Mouse (Mus musculus) limb, embryonic 11.5 days (tissue): Measurements from ENCODE around the gene Sv2b. TPM values are rescaled to one million over a fixed set of nuclear protein-coding genes. Genes with fewer than 3 reads are reported as not detected.
A peak's percentile ranks its signal among the peaks of the same experiment; 100 is the strongest.

ENCODE experiments used
- ATAC-seq: fragments of 200-750 bp; cut with Nextera tagmentation; 2 replicates; pipeline ENCODE4 v1.8.0; 2017; ENCODE audit warnings: low read depth; ENCODE audit not compliant: insufficient number of reproducible peaks, low FRiP score, low TSS enrichment
- DNase-seq: peaks from one replicate; pipeline ENCODE4 v3.0.0-alpha.2; 2015; ENCODE audit warnings: low spot score
- H3K27ac ChIP-seq: fragments of 300-500 bp; sonication (generic); replicated peaks from 2 replicates; pipeline ENCODE4 v1.5.1; 2014; ENCODE audit warnings: low read depth, mild to moderate bottlenecking, low read length
- H3K27me3 ChIP-seq: fragments of 300-500 bp; sonication (generic); 2 replicates; pipeline ENCODE4 v1.6.1; 2014; ENCODE audit warnings: mild to moderate bottlenecking, low read length, mixed read lengths; ENCODE audit not compliant: control insufficient read depth, insufficient read depth
- H3K36me3 ChIP-seq: fragments of 300-500 bp; sonication (generic); 2 replicates; pipeline ENCODE4 v1.6.1; 2014; ENCODE audit warnings: mild to moderate bottlenecking, low read length, moderate library complexity, mixed read lengths; ENCODE audit not compliant: control insufficient read depth, insufficient read depth
- H3K4me1 ChIP-seq: fragments of 300-500 bp; sonication (generic); 2 replicates; pipeline ENCODE4 v1.6.1; 2014; ENCODE audit warnings: low read length, mixed read lengths; ENCODE audit not compliant: control insufficient read depth, insufficient read depth
- H3K4me2 ChIP-seq: fragments of 300-500 bp; sonication (generic); 2 replicates; pipeline ENCODE4 v1.6.1; 2014; ENCODE audit warnings: low read depth, mild to moderate bottlenecking, moderate library complexity; ENCODE audit not compliant: severe bottlenecking
- H3K4me3 ChIP-seq: fragments of 300-500 bp; sonication (generic); 2 replicates; pipeline ENCODE4 v1.5.1; 2014; ENCODE audit warnings: low read depth, low read length
- H3K9ac ChIP-seq: fragments of 300-500 bp; sonication (generic); 2 replicates; pipeline ENCODE4 v1.6.1; 2014; ENCODE audit warnings: mild to moderate bottlenecking, low read length
- H3K9me3 ChIP-seq: fragments of 300-500 bp; sonication (generic); 2 replicates; pipeline ENCODE4 v1.6.1; 2016; ENCODE audit warnings: low read length; ENCODE audit not compliant: control insufficient read depth
- WGBS: fragments of 180-500 bp; shearing (Covaris S2); extraction: QIAGEN DNeasy Blood & Tissue Kit; methylation state at CpG from one replicate; pipeline ENCODE4 v1.1.7; 2014; 5-methylcytosine and 5-hydroxymethylcytosine counted together
- polyA plus RNA-seq: library from polyadenylated mRNA; unstranded; fragments of >200 nt; fragmentation: Nextera tagmentation; extraction: Ambion mirVana; gene quantifications from 2 replicates; pipeline ENCODE4 v1.2.1, GENCODE M21; 2014

Sv2b gene
- polyA plus RNA-seq, 1 experiment from 2014 or later: 1.1 TPM

DNA sequence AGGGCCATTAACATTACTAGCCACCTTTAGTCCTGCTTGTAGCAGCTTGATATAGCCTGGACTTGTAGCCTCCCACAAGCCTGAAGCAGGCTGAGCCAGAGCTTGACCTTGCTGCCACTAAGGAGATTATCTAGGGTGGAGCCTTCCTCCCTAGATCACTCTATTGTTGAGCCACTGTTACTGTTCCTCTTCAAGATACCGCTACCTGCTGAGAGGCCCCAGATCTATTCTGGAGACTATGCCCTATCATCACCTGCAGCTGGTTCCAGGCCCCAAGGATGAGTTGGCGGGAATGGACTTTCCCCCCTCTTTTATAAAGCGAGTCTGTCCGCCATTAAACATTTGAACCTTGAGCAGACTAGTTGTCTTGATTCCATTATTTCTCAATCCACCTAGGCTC is 181.0 kb downstream of the Sv2b start:
- Histone ChIP-seq H3K4me2 (no peak overlapping the region), H3K36me3 (no peaks in the 10 kb centered on the region), H3K9ac (no peak overlapping the region), H3K9me3 (no peaks in the 10 kb centered on the region), H3K4me1 (no peaks in the 10 kb centered on the region), H3K27ac (no peak overlapping the region), H3K27me3 (no peaks in the 10 kb centered on the region), H3K4me3 (no peak overlapping the region)
- DNase-seq (no peak), ATAC-seq (no peak)
- WGBS: 94% methylated on average over 4 of the region's 4 CpGs

DNA sequence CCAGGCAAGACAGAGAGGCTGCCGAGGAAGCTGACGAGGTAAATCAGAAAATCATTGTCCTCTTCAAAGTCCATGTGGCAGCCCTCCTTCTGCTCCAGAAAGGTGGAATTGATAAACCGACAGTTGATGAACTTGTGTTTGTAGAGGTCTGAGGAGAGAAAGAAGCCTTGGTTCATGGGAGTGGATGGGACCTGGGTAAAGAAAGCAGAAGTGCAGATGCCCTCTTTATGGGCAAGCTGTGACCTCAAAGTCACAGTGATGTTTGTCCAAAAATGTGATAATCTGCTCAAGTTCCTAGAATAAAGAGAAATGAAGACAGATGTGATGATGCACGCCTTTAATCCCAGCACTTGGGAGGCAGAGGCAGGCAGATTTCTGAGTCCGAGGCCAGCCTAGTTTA is 185.0 kb downstream of the Sv2b start:
- Histone ChIP-seq H3K9ac (no peak overlapping the region), H3K27me3 (no peaks in the 10 kb centered on the region), H3K9me3 (no peaks in the 10 kb centered on the region), H3K4me2 (no peak overlapping the region), H3K4me1 (no peaks in the 10 kb centered on the region), H3K27ac (no peak overlapping the region), H3K4me3 (no peak overlapping the region), H3K36me3 (no peaks in the 10 kb centered on the region)
- DNase-seq (no peak), ATAC-seq (no peak)
- WGBS: 86% methylated on average over 5 of the region's 5 CpGs

DNA sequence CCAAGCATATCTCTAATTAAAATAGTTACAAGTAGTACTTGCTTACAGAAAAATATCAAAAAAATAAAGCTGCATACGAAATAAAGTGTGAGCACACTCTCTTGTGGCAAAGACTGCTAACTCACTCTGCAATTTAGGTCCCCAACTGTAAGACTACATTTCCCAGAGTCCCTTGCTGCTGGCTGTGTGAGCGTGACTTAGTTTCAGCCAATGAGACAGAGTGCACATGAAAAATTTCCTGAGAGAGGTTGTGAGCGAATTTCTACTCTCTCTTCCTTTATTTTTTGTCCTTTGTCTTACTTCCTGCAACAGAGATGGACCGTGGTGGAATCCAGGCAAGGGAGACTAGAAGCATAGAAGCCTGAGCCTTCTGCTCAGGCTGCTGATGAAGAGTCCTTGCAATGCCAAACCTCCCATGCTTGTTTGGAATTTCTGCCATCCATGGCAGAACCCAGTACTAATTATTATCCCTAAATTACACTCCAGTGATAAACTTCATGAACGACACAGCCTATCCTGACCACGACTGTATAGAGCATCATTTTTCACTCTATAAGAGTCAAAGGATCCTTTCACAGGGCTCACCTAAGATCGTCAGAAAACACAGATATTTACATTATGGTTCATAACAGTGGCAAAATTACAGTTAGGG is 190.9 kb downstream of the Sv2b start:
- DNase-seq: peak; percentile 45
- no peaks in the 10 kb centered on the region for H3K9me3 ChIP-seq
- no peak overlapping the region for H3K27ac ChIP-seq
- ATAC-seq: peak; percentile 62; the same call in 1 of the 2 replicates
- 53% methylated on average over 7 of the region's 7 CpGs for WGBS
- no peaks in the 10 kb centered on the region for H3K27me3 ChIP-seq
- no peak overlapping the region for H3K4me3 ChIP-seq
- no peaks in the 10 kb centered on the region for H3K36me3 ChIP-seq
- no peaks in the 10 kb centered on the region for H3K4me1 ChIP-seq
- peak overlapping the region; percentile 22; the same call in 1 of the 2 replicates for H3K4me2 ChIP-seq
- no peak overlapping the region for H3K9ac ChIP-seq

DNA sequence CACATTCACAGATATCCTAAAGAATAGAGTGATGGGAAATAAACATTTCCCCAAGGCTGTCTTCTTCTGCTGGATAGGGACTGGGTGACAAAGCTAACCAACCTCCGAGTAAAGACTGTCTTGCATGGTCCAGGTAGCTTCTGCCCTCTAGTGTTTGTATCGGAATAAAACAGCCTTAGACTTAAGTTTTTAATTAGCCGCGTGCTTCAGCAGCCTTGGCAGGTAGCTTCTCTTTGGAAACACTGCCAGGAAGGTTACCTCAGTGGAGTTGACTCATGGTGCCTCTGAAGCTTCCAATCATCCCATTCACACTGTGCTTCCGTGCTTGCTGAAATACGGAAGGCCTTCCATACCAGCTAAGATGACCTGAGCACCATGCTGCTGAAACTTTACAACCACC is 198.4 kb downstream of the Sv2b start:
- Histone ChIP-seq H3K9me3 (no peaks in the 10 kb centered on the region), H3K9ac (no peak overlapping the region), H3K36me3 (no peaks in the 10 kb centered on the region), H3K27me3 (no peaks in the 10 kb centered on the region), H3K4me1 (no peaks in the 10 kb centered on the region), H3K4me2 (no peak overlapping the region), H3K27ac (no peak overlapping the region), H3K4me3 (no peak overlapping the region)
- no peak for ATAC-seq
- WGBS: 10% methylated on average over 6 of the region's 6 CpGs
- DNase-seq: peak; percentile 29

DNA sequence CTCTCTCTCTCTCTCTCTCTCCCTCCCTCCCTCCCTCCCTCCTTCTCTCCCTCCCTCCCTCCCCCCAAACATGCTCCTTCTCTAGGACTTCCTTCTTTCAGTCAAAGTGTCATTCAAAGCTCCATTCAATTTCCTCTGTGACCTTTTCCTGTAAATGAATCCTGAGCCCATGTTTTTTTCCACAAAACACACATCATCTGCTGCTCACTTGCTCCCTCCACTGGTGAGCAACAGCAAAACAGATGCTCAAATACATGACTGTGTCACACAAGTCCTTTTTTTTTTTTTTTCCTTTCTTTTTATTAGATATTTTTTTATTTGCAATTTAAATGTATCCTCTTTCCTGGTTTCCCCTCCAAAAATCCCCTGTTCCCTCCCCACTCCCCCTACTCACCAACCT is 201.6 kb downstream of the Sv2b start:
- no peak overlapping the region for H3K4me3 ChIP-seq
- H3K9me3 ChIP-seq: no peaks in the 10 kb centered on the region
- no peak overlapping the region for H3K4me2 ChIP-seq
- ATAC-seq: no peak
- H3K36me3 ChIP-seq: no peaks in the 10 kb centered on the region
- H3K4me1 ChIP-seq: no peaks in the 10 kb centered on the region
- no peak overlapping the region for H3K27ac ChIP-seq
- H3K9ac ChIP-seq: no peak overlapping the region
- peak; percentile 74 for DNase-seq
- no peaks in the 10 kb centered on the region for H3K27me3 ChIP-seq

DNA sequence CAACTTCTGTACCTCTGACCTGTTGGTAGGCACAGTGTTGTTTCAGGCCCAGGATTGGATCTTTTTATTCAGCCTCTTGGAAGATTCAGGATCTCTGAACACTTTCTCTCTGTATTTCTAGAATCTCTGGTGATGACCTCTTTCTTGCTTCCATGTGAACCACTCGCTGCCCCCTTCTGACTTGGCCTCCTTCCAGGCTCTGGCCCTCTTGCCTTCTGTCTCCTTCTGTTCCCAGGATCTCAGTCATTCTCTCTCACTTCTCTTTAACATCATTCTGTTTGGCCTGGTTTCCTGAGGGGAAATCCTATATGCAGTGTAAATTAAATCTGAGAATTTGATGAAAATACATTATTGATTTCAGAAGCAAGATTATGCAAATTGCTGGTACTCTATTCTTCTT is 205.2 kb downstream of the Sv2b start:
- no peaks in the 10 kb centered on the region for H3K4me1 ChIP-seq
- no peak overlapping the region for H3K4me3 ChIP-seq
- no peaks in the 10 kb centered on the region for H3K9me3 ChIP-seq
- no peak overlapping the region for H3K27ac ChIP-seq
- 88% methylated on average over 1 of the region's 1 CpGs for WGBS
- no peak for ATAC-seq
- no peak for DNase-seq
- H3K27me3 ChIP-seq: no peaks in the 10 kb centered on the region
- H3K4me2 ChIP-seq: no peak overlapping the region
- H3K36me3 ChIP-seq: no peaks in the 10 kb centered on the region
- H3K9ac ChIP-seq: no peak overlapping the region

DNA sequence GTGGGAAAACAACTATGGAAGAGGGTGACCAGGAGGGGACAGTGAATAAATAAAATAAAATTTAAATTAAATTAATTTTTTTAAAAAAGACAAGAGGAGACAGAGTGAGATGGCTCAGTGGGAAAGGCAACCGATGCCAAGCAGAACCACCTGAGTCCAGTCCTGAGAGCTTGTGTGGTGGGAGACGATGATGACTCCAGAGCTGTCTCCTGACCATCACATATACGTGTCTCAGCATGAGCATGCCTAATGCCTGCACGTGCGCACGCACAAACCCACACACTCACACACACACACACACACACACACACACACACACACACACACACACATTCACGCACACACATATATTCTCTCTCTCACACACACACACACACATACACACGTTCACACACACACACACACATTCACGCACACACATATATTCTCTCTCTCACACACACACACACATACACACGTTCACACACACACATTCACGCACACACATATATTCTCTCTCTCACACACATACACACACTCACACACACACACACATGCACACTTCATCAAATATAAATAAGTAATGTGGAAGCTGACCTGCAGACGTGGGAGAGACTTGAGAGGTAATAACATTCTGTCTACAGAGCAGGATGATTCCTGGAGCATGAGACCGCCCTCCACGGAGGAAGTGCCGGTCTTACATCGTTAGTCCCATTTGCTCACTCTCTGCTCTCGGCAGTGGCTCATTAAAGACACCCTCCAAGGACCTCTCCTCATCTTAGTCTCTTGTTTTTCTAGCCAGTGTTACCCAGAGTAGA is 206.3 kb downstream of the Sv2b start:
- no peaks in the 10 kb centered on the region for H3K4me1 ChIP-seq
- H3K27me3 ChIP-seq: no peaks in the 10 kb centered on the region
- no peak overlapping the region for H3K27ac ChIP-seq
- H3K4me3 ChIP-seq: no peak overlapping the region
- ATAC-seq: no peak
- 71% methylated on average over 17 of the region's 17 CpGs for WGBS
- no peaks in the 10 kb centered on the region for H3K9me3 ChIP-seq
- H3K9ac ChIP-seq: no peak overlapping the region
- no peak overlapping the region for H3K4me2 ChIP-seq
- no peak for DNase-seq
- H3K36me3 ChIP-seq: no peaks in the 10 kb centered on the region

DNA sequence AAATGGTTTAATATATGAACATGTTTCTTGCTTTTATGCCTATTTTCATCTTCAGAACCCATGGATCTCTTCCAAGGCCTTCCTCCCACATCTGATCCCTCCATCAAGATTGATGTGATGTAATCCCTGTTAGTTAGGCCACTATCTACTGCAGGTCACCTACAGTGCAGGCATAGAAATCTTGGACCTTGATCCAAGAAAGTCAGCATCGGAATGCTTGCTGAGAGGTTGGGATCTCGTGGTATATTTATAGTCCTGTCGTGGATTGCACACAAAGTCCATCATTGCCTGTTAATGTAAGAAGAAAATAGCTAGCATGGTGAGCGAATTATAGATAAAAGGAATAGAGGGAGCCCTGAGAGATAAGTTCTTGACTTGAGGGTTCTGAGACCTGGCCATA is 223.6 kb downstream of the Sv2b start:
- DNase-seq: no peak
- Histone ChIP-seq H3K4me3 (no peak overlapping the region), H3K9me3 (no peaks in the 10 kb centered on the region), H3K9ac (no peak overlapping the region), H3K36me3 (no peaks in the 10 kb centered on the region), H3K27me3 (no peaks in the 10 kb centered on the region), H3K27ac (no peak overlapping the region), H3K4me2 (no peak overlapping the region), H3K4me1 (no peaks in the 10 kb centered on the region)
- WGBS: 91% methylated on average over 4 of the region's 4 CpGs
- no peak for ATAC-seq
